Mouse (Mus musculus) kidney, embryonic 14.5 days (tissue): Measurements from ENCODE around the gene Tmem18. TPM values are rescaled to one million over a fixed set of nuclear protein-coding genes. Genes with fewer than 3 reads are reported as not detected.
A peak's percentile ranks its signal among the peaks of the same experiment; 100 is the strongest.

ENCODE experiments used
- ATAC-seq: fragments of 200-750 bp; cut with Nextera tagmentation; 2 replicates; pipeline ENCODE4 v1.8.0; 2017; ENCODE audit warnings: moderate number of reproducible peaks, mild to moderate bottlenecking, moderate TSS enrichment, moderate library complexity; ENCODE audit not compliant: low FRiP score, low TSS enrichment
- H3K27ac ChIP-seq: fragments of 300-500 bp; sonication (generic); 2 replicates; pipeline ENCODE4 v1.5.1; 2014; ENCODE audit warnings: low read depth, mild to moderate bottlenecking, low read length, moderate library complexity, mixed read lengths
- H3K27me3 ChIP-seq: fragments of 300-500 bp; sonication (generic); 2 replicates; pipeline ENCODE4 v1.6.1; 2014; ENCODE audit warnings: mild to moderate bottlenecking, low read length; ENCODE audit not compliant: control insufficient read depth, insufficient read depth
- H3K36me3 ChIP-seq: fragments of 300-500 bp; sonication (generic); 2 replicates; pipeline ENCODE4 v1.6.1; 2014; ENCODE audit warnings: low read length, mixed read lengths; ENCODE audit not compliant: control insufficient read depth, insufficient read depth
- H3K4me1 ChIP-seq: fragments of 300-500 bp; sonication (generic); 2 replicates; pipeline ENCODE4 v1.6.1; 2014; ENCODE audit warnings: low read length, mixed read lengths; ENCODE audit not compliant: control insufficient read depth, insufficient read depth
- H3K4me2 ChIP-seq: fragments of 300-500 bp; sonication (generic); replicated peaks from 2 replicates; pipeline ENCODE4 v1.6.1; 2014; ENCODE audit warnings: low read depth, mild to moderate bottlenecking, low read length
- H3K4me3 ChIP-seq: fragments of 300-500 bp; sonication (generic); 2 replicates; pipeline ENCODE4 v1.5.1; 2014; ENCODE audit warnings: mild to moderate bottlenecking, low read length
- H3K9ac ChIP-seq: fragments of 300-500 bp; sonication (generic); 2 replicates; pipeline ENCODE4 v1.6.1; 2014; ENCODE audit warnings: low read depth, mild to moderate bottlenecking, low read length, moderate library complexity
- H3K9me3 ChIP-seq: fragments of 300-500 bp; sonication (generic); 2 replicates; pipeline ENCODE4 v1.6.1; 2016; ENCODE audit warnings: low read length; ENCODE audit not compliant: control insufficient read depth
- WGBS: fragments of 180-500 bp; shearing (Covaris S2); extraction: QIAGEN DNeasy Blood & Tissue Kit; methylation state at CpG from one replicate; pipeline ENCODE4 v1.1.7; 2014; 5-methylcytosine and 5-hydroxymethylcytosine counted together
- microRNA-seq: library from miRNA; unstranded; fragments of <30 nt; microRNA quantifications from one replicate; pipeline ENCODE4, GENCODE M21; 2016
- polyA plus RNA-seq: library from polyadenylated mRNA; unstranded; fragments of >200 nt; fragmentation: Nextera tagmentation; extraction: Ambion mirVana; gene quantifications from 2 replicates; pipeline ENCODE4 v1.2.1, GENCODE M21; 2014

Gene Tmem18
- polyA plus RNA-seq, 1 experiment from 2014 or later = 27.8 TPM

DNA sequence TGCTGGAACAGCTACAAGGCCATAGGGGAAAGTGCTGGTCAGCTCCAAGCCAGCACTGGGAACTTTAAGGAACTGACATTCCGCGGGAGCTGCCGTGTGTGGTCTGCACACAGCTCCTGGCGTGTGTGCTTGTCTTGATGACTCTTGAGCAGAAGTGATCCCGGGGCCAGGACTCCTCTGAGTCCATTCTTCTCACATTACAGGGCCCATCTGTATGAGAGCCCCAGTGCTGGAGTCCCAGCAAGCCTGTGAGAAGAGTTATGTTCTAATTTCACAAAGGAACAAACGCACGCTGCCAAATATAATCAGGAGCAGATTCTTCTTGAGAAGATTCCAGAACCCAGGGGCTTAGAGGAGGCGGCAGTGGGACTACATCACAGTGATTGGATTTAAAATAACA, 34.2 kb downstream of the Tmem18 start:
- Histone ChIP-seq H3K4me2 (no peak overlapping the region), H3K4me1 (no peaks in the 10 kb centered on the region), H3K36me3 (no peaks in the 10 kb centered on the region), H3K9me3 (no peaks in the 10 kb centered on the region), H3K4me3 (no peak overlapping the region), H3K27me3 (no peaks in the 10 kb centered on the region), H3K9ac (no peak overlapping the region), H3K27ac (no peak overlapping the region)
- 31% methylated on average over 8 of the region's 8 CpGs for WGBS
- ATAC-seq = peak; percentile 78; the same call in 1 of the 2 replicates

DNA sequence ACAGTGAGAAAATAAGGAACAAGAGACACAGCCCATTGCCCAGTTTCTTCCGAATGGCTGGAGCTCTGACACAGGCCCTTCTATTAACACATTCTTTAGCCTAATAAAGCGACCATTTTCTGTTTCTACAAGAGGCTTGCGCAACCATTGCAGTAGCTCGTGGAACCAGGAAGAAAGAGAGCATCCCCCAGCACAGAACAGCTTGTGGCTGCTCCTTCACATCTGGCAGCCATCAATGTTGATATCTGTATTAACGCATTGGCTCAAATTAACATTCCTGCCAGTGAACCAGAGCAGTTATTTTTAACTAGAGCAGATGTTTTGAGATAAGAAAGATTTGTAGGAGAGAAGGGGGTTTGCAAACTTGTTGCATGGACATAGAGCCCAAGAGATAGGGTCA, 44.2 kb downstream of the Tmem18 start:
- ATAC-seq = no peak

DNA sequence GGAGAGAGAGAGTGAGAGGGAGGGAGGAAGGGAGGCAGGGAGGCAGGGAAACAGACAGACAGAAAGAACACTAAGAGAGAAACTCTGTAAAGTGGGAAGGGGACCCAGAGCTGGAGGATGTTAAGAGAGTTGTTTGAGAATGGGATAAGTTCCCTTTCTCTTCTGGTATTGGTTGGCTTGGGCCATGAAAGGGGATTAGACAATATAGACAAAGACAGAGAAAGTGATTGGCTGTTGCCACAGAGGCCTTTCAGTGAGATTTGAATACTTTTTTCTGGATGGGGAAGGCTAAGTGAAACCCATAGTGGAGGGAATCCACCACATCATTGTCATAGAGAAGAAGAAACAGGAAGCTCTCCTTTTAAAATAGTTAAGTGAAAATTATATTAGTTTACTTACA, 50.3 kb downstream of the Tmem18 start:
- ATAC-seq = no peak
- Histone ChIP-seq H3K27me3 (no peaks in the 10 kb centered on the region), H3K4me2 (no peak overlapping the region)

More for the DNA sequence above, 44.2 kb downstream of the Tmem18 start:
- Histone ChIP-seq H3K4me2 (no peak overlapping the region), H3K4me1 (0 out of 2 replicates have a peak, but pooled peaks cover 2% of the 10 kb centered on the region), H3K27ac (no peak overlapping the region), H3K9me3 (no peaks in the 10 kb centered on the region), H3K36me3 (no peaks in the 10 kb centered on the region), H3K9ac (no peak overlapping the region), H3K4me3 (no peak overlapping the region), H3K27me3 (no peaks in the 10 kb centered on the region)
- WGBS = 60% methylated on average over 5 of the region's 5 CpGs

More for the DNA sequence above, 50.3 kb downstream of the Tmem18 start:
- H3K4me3 ChIP-seq = no peak overlapping the region
- no peaks in the 10 kb centered on the region for H3K9me3 ChIP-seq
- no peaks in the 10 kb centered on the region for H3K36me3 ChIP-seq
- no peak overlapping the region for H3K27ac ChIP-seq
- no peak overlapping the region for H3K9ac ChIP-seq
- no peaks in the 10 kb centered on the region for H3K4me1 ChIP-seq

Small RNAs within 50 kb of the gene (microRNA-seq; reads per million reads assigned to microRNA genes)
- not detected for gene Gm25243

Other genes with a start within 250 kb of the Tmem18 start
- 2.2 and 2.9 TPM in 2 replicates for gene Sntg2, start 211.1 kb upstream of the Tmem18 start, polyA plus RNA-seq